Mouse (Mus musculus): Measurements from ENCODE around the gene Ctnnal1. TPM values are rescaled to one million over a fixed set of nuclear protein-coding genes. Genes with fewer than 3 reads are reported as not detected.

Gene Ctnnal1
- polyA plus RNA-seq, 1 experiment from 2014 or later: 6.7 TPM

DNA sequence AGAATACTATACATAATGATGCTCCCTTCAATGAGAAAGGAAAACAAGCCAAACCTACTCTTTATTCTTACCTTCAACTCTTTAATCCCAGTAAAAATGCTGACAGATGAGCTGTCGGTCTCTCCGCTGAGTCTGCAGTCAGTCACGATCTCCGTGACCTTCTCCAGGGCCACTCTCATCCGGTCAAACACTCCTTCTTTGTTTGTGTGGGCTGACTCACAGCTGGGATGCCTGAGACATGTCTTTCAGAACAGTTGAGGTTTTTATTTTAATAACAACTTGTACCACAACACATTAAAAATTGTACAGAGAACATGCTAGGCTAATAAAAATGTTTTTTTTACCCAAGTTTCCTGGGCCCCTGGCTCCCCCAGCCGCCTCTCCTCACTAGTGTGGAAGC, 27.3 kb downstream of the Ctnnal1 start:
- 79% methylated on average over 6 of the region's 6 CpGs for WGBS (ENCODE audit: insufficient replicate concordance)
- peaks cover 15% of the 10 kb centered on the region for H3K36me3 ChIP-seq (replicated peaks)
- H3K27me3 ChIP-seq: no peaks in the 10 kb centered on the region
- no peak overlapping the region for H3K9ac ChIP-seq
- no peaks in the 10 kb centered on the region for H3K9me3 ChIP-seq (replicated peaks)
- H3K27ac ChIP-seq (replicated peaks): no peak overlapping the region
- H3K4me3 ChIP-seq (replicated peaks): no peak overlapping the region
- H3K4me2 ChIP-seq: no peak overlapping the region
- no peak for ATAC-seq (ENCODE audit: insufficient read depth)
- no peaks in the 10 kb centered on the region for H3K4me1 ChIP-seq (replicated peaks)

DNA sequence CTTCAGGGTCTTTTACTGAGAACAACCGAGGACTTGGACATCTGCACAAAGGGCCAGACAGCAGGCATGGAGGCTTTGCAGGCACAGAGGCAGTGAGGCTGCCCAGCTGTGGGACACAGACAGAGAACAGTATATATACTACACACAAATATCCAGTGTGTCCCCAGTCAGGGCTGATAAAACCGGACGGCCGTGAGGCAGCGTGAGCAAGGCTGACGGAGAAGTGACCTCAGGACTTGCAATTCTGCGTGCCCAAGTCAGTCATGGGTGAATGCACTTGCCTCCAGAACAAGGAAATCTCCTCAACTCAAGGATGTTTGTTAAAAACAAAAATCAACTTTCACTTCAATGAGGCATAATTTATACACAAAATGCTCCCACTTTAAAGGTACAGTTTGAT, 33.0 kb downstream of the Ctnnal1 start:
- 76% methylated on average over 7 of the region's 7 CpGs for WGBS (ENCODE audit: insufficient replicate concordance)

DNA sequence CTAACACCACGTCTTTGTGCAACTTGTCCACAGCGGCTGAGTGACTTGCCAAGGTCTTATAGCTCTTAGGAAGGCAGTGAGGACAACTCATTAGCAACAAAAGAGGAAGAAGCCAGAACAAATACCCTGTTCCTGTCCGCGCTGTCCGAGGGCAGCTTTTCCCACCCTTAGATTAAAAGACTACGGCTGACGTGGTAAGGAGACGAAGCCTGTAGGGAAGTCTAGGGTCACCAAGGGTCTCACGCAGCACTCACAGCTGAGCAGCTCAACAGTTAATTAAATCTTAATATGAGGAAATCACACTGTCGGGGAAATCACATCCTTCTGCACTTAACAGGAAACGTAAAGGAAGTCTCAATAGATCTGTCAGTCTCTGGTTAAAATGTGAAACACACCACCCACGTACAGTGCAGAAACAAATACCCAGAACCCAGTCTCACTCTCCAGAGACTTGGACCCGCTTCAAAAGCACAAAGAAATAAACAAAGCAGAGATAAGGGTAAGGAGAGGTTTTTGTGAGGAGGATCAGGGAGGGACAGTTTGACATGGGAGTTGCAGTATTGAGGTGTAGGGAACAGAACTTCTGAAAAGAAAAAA, 33.9 kb downstream of the Ctnnal1 start:
- Histone ChIP-seq H3K9ac (no peak overlapping the region), H3K36me3 (replicated peaks) (peaks cover 18% of the 10 kb centered on the region), H3K4me3 (replicated peaks) (no peak overlapping the region), H3K4me2 (peak overlapping the region; percentile 7; the same call in 1 of the 2 replicates), H3K4me1 (replicated peaks) (0 out of 2 replicates have a peak, but pooled peaks cover 5% of the 10 kb centered on the region), H3K27me3 (no peaks in the 10 kb centered on the region), H3K9me3 (replicated peaks) (no peaks in the 10 kb centered on the region), H3K27ac (replicated peaks) (no peak overlapping the region)
- 42% methylated on average over 13 of the region's 13 CpGs for WGBS (ENCODE audit: insufficient replicate concordance)
- 0 out of 2 replicates have a peak, but pooled peaks have one; percentile 28 for ATAC-seq (ENCODE audit: insufficient read depth)

More for the DNA sequence above, 33.0 kb downstream of the Ctnnal1 start:
- Histone ChIP-seq H3K9me3 (replicated peaks) (no peaks in the 10 kb centered on the region), H3K4me1 (replicated peaks) (0 out of 2 replicates have a peak, but pooled peaks cover 5% of the 10 kb centered on the region), H3K4me2 (no peak overlapping the region), H3K9ac (no peak overlapping the region), H3K36me3 (replicated peaks) (peaks cover 17% of the 10 kb centered on the region), H3K27me3 (no peaks in the 10 kb centered on the region), H3K27ac (replicated peaks) (no peak overlapping the region), H3K4me3 (replicated peaks) (no peak overlapping the region)
- ATAC-seq (ENCODE audit: insufficient read depth): no peak

DNA sequence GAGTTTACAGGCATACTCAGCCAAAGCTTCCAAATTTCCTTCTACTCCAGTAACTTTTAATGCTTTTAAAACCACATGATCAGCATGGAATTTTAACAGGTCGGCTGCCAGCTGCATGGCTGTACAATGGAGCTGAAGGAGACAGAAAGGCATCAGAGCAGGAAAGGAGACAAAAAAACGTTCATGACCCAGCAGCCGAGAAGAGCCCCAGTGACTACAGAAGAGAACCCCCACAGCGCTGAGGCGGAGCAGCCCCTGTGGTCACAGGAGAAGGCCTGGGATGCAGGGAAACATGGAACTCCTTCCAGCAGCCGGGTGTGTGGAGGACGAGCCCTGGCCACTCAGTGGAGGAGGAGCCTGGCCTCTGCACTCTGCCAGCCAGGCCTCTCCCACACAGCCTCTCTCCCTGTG, 35.5 kb downstream of the Ctnnal1 start:
- Histone ChIP-seq H3K27ac (replicated peaks) (no peak overlapping the region), H3K4me3 (replicated peaks) (no peak overlapping the region), H3K36me3 (replicated peaks) (peaks cover 10% of the 10 kb centered on the region), H3K9me3 (replicated peaks) (no peaks in the 10 kb centered on the region), H3K27me3 (no peaks in the 10 kb centered on the region), H3K4me1 (replicated peaks) (0 out of 2 replicates have a peak, but pooled peaks cover 5% of the 10 kb centered on the region), H3K9ac (no peak overlapping the region), H3K4me2 (no peak overlapping the region)
- no peak for ATAC-seq (ENCODE audit: insufficient read depth)
- 75% methylated on average over 7 of the region's 7 CpGs for WGBS (ENCODE audit: insufficient replicate concordance)

DNA sequence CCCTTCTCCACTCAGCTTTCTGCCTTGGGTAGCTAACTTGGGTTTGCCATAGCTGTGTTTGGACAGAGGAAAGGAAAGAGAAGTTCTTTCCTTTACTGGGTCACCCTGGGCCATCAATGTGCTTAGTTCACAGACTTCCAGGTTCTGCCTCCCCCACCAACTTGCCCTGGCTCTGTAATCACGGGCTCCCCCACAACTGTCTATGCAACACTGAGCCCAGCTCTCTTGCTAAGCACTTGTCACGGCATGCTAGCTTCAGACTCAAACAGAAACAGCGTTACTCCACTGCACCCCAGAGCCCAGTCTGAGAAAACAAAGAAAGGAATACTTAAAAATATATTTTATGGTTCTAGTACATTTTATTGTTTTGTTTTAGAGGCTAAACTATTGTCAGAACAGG, 36.1 kb downstream of the Ctnnal1 start:
- no peak overlapping the region for H3K4me2 ChIP-seq
- no peaks in the 10 kb centered on the region for H3K9me3 ChIP-seq (replicated peaks)
- H3K4me1 ChIP-seq (replicated peaks): 0 out of 2 replicates have a peak, but pooled peaks cover 5% of the 10 kb centered on the region
- peaks cover 10% of the 10 kb centered on the region; the same call in 1 of the 2 replicates for H3K36me3 ChIP-seq (replicated peaks)
- 79% methylated on average over 3 of the region's 3 CpGs for WGBS (ENCODE audit: insufficient replicate concordance)
- H3K27me3 ChIP-seq: no peaks in the 10 kb centered on the region
- ATAC-seq (ENCODE audit: insufficient read depth): no peak
- H3K9ac ChIP-seq: no peak overlapping the region
- no peak overlapping the region for H3K4me3 ChIP-seq (replicated peaks)
- no peak overlapping the region for H3K27ac ChIP-seq (replicated peaks)

DNA sequence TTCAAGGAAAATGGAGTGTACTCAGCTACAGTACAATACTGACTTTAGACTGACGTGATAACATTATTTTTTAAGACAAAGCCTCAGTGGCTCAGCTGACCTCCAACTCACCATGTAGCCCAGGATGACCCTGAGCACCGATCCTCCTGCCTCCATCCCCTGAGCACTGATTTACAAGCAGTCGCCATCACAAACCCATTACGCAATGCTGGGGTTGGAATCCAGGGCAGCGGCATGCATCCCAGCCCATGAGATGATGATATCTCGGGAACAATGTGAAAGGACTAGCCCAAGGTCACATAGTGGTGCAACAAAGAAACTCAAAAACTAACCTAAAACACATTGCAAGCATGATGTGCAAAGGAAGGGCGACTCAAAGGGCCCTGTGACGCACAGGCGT, 40.8 kb downstream of the Ctnnal1 start:
- Histone ChIP-seq H3K27ac (replicated peaks) (no peak overlapping the region), H3K4me3 (replicated peaks) (no peak overlapping the region), H3K4me1 (replicated peaks) (no peaks in the 10 kb centered on the region), H3K36me3 (replicated peaks) (0 out of 2 replicates have a peak, but pooled peaks cover 10% of the 10 kb centered on the region), H3K9ac (no peak overlapping the region), H3K4me2 (no peak overlapping the region), H3K27me3 (no peaks in the 10 kb centered on the region), H3K9me3 (replicated peaks) (no peaks in the 10 kb centered on the region)
- WGBS (ENCODE audit: insufficient replicate concordance): 74% methylated on average over 9 of the region's 9 CpGs
- ATAC-seq (ENCODE audit: insufficient read depth): no peak

DNA sequence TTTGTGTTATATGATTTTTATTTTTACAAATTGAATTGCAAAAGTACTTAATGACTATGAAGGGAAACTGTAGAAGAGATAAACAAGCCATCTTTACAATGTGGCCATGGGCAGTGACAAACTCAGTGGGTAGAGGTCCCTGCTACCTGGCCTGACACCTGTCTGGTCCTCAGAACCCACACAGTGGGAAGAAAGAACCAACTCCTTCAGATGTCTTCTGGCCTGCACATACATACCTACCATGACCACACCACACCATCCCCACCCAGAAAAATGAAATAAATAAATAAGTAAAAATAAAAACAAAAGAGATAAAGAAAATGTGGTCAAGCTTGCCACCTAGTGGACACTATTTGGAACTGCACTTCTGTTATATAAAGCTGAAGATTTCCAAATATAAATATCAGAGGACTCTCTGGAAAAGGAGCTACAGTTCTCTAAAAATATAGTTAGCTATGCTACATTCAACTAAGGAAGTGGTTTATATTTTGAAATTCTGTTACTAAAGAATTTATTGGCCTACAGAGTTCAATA, 44.9 kb downstream of the Ctnnal1 start:
- H3K27ac ChIP-seq (replicated peaks): no peak overlapping the region
- no peak overlapping the region for H3K4me3 ChIP-seq (replicated peaks)
- no peak overlapping the region for H3K9ac ChIP-seq
- H3K4me2 ChIP-seq: no peak overlapping the region
- no peak for ATAC-seq (ENCODE audit: insufficient read depth)
- no peaks in the 10 kb centered on the region for H3K9me3 ChIP-seq (replicated peaks)
- H3K36me3 ChIP-seq (replicated peaks): no peaks in the 10 kb centered on the region
- no peaks in the 10 kb centered on the region for H3K4me1 ChIP-seq (replicated peaks)
- H3K27me3 ChIP-seq: no peaks in the 10 kb centered on the region

DNA sequence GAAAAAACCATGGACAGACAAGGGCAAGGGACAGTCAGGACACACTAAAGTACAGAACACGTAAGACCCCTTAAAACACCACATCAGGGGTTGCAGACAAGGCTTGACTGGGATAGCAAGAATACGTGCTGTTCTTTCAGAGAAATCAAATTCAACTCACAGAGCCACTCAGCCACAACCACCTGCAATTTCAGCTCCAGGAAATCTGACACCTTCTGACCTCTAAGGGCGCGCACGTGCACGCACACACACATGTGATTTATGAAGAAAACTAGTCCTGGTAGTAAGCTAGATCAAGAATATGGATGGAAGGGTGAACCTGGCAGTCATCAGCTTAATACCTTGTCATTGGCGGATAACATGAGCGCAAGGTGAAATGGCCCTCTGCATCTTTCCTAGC, 49.9 kb downstream of the Ctnnal1 start:
- H3K27ac ChIP-seq (replicated peaks): no peak overlapping the region
- H3K4me3 ChIP-seq (replicated peaks): no peak overlapping the region
- 84% methylated on average over 8 of the region's 8 CpGs for WGBS (ENCODE audit: insufficient replicate concordance)
- no peaks in the 10 kb centered on the region for H3K9me3 ChIP-seq (replicated peaks)
- ATAC-seq (ENCODE audit: insufficient read depth): no peak
- H3K4me2 ChIP-seq: no peak overlapping the region
- H3K36me3 ChIP-seq (replicated peaks): no peaks in the 10 kb centered on the region
- H3K9ac ChIP-seq: no peak overlapping the region
- H3K4me1 ChIP-seq (replicated peaks): no peaks in the 10 kb centered on the region
- no peaks in the 10 kb centered on the region for H3K27me3 ChIP-seq

DNA sequence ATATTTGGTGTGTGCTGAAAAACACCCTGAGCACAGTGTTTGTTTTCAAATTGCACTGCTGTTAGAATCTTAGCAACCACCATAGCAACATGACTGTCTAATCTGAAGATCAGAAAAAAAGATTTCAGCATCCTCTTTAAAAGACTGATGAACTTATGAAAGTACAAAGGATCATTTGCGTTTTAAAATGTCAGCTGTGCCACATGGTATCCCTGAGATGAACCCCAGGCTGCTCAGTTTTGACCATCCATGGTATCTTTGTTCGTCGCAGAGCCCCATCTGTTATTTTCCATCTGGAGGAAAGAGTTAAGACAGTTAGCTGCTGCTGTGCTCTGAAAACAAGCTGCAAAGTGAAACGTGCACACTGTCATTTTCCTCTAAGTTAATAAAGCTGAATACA, 52.9 kb downstream of the Ctnnal1 start:
- H3K4me3 ChIP-seq (replicated peaks): no peak overlapping the region
- no peak for ATAC-seq (ENCODE audit: insufficient read depth)
- H3K9ac ChIP-seq: no peak overlapping the region
- H3K27ac ChIP-seq (replicated peaks): no peak overlapping the region
- H3K27me3 ChIP-seq: no peaks in the 10 kb centered on the region
- WGBS (ENCODE audit: insufficient replicate concordance): 65% methylated on average over 4 of the region's 4 CpGs
- no peaks in the 10 kb centered on the region for H3K4me1 ChIP-seq (replicated peaks)
- no peak overlapping the region for H3K4me2 ChIP-seq
- H3K36me3 ChIP-seq (replicated peaks): peaks cover 4% of the 10 kb centered on the region; the same call in 1 of the 2 replicates
- H3K9me3 ChIP-seq (replicated peaks): no peaks in the 10 kb centered on the region

DNA sequence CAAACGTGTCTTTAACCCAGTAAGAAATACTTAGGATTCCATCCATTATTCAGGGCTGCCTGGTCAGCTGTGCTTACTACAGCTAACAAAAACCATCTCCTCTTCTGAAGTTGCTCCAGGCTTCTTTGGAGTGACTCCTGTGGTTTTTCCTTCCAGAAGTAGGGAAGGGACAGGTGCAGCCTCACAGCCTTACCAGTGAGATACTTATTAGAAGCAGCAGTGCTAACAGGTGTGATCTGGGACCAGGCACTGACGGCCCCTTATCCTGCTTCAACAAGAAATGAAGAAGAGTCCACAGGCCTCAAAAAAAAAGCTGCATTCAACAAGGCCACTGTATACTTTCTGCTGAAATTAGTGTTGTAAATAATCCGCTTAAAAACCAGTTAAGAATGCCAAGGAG, 53.3 kb downstream of the Ctnnal1 start:
- Histone ChIP-seq H3K4me1 (replicated peaks) (no peaks in the 10 kb centered on the region), H3K9ac (no peak overlapping the region), H3K27ac (replicated peaks) (no peak overlapping the region), H3K9me3 (replicated peaks) (no peaks in the 10 kb centered on the region), H3K4me3 (replicated peaks) (no peak overlapping the region), H3K4me2 (no peak overlapping the region), H3K27me3 (no peaks in the 10 kb centered on the region), H3K36me3 (replicated peaks) (peaks cover 8% of the 10 kb centered on the region)
- no peak for ATAC-seq (ENCODE audit: insufficient read depth)
- WGBS (ENCODE audit: insufficient replicate concordance): 48% methylated on average over 3 of the region's 3 CpGs

DNA sequence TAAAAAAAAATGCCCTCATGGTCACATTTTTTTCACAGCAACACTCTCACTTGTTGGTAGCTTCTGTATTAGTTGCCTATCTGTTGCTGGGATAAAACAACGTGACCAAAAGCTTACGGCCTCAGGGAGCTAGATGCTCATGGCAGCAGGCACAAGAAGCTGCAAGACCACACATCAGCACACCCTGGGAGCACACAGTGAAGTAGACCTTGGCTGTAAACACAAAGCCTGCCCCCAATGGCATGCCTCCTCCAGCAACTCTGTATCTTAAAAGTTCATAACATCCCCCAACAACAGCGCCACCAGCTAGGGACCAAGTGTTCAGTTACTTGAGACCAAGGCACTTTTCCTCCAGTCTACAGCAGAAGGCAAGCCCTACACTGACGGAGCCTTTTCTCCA, 55.9 kb downstream of the Ctnnal1 start:
- H3K27me3 ChIP-seq: no peaks in the 10 kb centered on the region
- no peak overlapping the region for H3K4me2 ChIP-seq
- H3K27ac ChIP-seq (replicated peaks): no peak overlapping the region
- H3K9ac ChIP-seq: no peak overlapping the region
- no peaks in the 10 kb centered on the region for H3K4me1 ChIP-seq (replicated peaks)
- WGBS (ENCODE audit: insufficient replicate concordance): 55% methylated on average over 4 of the region's 4 CpGs
- ATAC-seq (ENCODE audit: insufficient read depth): no peak
- H3K36me3 ChIP-seq (replicated peaks): peaks cover 20% of the 10 kb centered on the region
- H3K9me3 ChIP-seq (replicated peaks): no peaks in the 10 kb centered on the region
- no peak overlapping the region for H3K4me3 ChIP-seq (replicated peaks)

Data from liver, embryonic 15.5 days (tissue).